28 mouse cellular contexts compared by ENCODE assay signal in genomic region chr8:122192771-122193170, GRCm38 (mm10).
DNase-seq lines count a peak whose midpoint lies in the region; ATAC-seq lines count a peak whose summit lies in the region.
"Had no signal": no experiment of that assay in that cellular context is flagged by ENCODE, and none has a peak within 500 bp of the region (broad histone marks: within the 10 kb centered on the region; RNA-seq: fewer than 3 reads in every experiment).

No protein-coding gene starts in this region.

- H3K4me2 ChIP-seq in kidney, embryonic 14.5 days (replicated peaks; ENCODE audit: low read depth, low read length) = no peak overlapping the region
- no peak overlapping the region for H3K4me2 ChIP-seq in kidney, embryonic 15.5 days
- H3K4me2 ChIP-seq in midbrain, embryonic 11.5 days = no peak overlapping the region
- H3K4me2 ChIP-seq: forebrain, embryonic 12.5 days; liver, embryonic 15.5 days; neural tube, embryonic 12.5 days had no signal

- H3K9ac ChIP-seq in kidney, embryonic 14.5 days (ENCODE audit: low read depth, low read length) = no peak overlapping the region
- H3K9ac ChIP-seq in kidney, embryonic 15.5 days = no peak overlapping the region
- no peak overlapping the region for H3K9ac ChIP-seq in midbrain, embryonic 11.5 days (ENCODE audit: low read length)
- H3K9ac ChIP-seq: forebrain, embryonic 12.5 days; liver, embryonic 15.5 days; neural tube, embryonic 12.5 days had no signal

- 66% methylated on average over 5 of the region's 5 CpGs for WGBS in kidney, embryonic 14.5 days
- WGBS in kidney, embryonic 15.5 days = 62% methylated on average over 5 of the region's 5 CpGs
- WGBS in midbrain, embryonic 10.5 days = 81% methylated on average over 5 of the region's 5 CpGs
- WGBS in midbrain, embryonic 11.5 days = 82% methylated on average over 5 of the region's 5 CpGs
- 81% methylated on average over 5 of the region's 5 CpGs for WGBS in limb, embryonic 10.5 days

- no peak overlapping the region for H3K4me3 ChIP-seq in kidney, embryonic 14.5 days (ENCODE audit: low read length)
- no peak overlapping the region for H3K4me3 ChIP-seq in kidney, embryonic 15.5 days (replicated peaks)
- no peak overlapping the region for H3K4me3 ChIP-seq in midbrain, embryonic 10.5 days
- H3K4me3 ChIP-seq in midbrain, embryonic 11.5 days (ENCODE audit: low read depth, low read length) = no peak overlapping the region
- H3K4me3 ChIP-seq in limb, embryonic 10.5 days = no peak overlapping the region
- H3K4me3 ChIP-seq: erythroblast, embryonic 14.5 days; forebrain, embryonic 12.5 days; liver, embryonic 15.5 days; neural tube, embryonic 12.5 days had no signal

- ATAC-seq in kidney, embryonic 14.5 days (ENCODE audit: low FRiP score, low TSS enrichment) = 0 out of 2 replicates have a peak, but pooled peaks have one; percentile 10
- no peak for ATAC-seq in kidney, embryonic 15.5 days (replicated peaks; ENCODE audit: low FRiP score)
- no peak for ATAC-seq in midbrain, embryonic 11.5 days (ENCODE audit: low FRiP score)
- ATAC-seq in megakaryocyte progenitor cell, adult 5-6 weeks (replicated peaks; ENCODE audit: poor library complexity) = no peak
- ATAC-seq: activated CD4-positive, CD25-positive, alpha-beta regulatory T cell, adult 4 months; hindbrain, embryonic 16.5 days; lung, postnatal 0 days; midbrain, embryonic 16.5 days had no signal

- no peak for DNase-seq in midbrain, embryonic 10.5 days (ENCODE audit: low spot score)
- DNase-seq in midbrain, embryonic 11.5 days (ENCODE audit: low spot score, missing footprints) = no peak
- DNase-seq in limb, embryonic 10.5 days (ENCODE audit: low spot score) = no peak
- no peak for DNase-seq in layer of hippocampus, adult 11-12 months (ENCODE audit: low spot score)
- DNase-seq: adrenal gland, adult 2 months; adrenal gland, postnatal 36 days; B cell, adult 2 months; cerebellum, adult 2 months; cerebellum, postnatal 14 days; gastrocnemius, postnatal 10 days; heart, postnatal 14 days; kidney, adult 18-20 months; kidney, postnatal 25 days; right cerebral cortex, adult 18-20 months; spleen, adult 18-20 months; thymus, postnatal 25 days had no signal

- H3K9me3 ChIP-seq in kidney, embryonic 14.5 days (ENCODE audit: control insufficient read depth, low read length) = no peaks in the 10 kb centered on the region
- H3K9me3 ChIP-seq in kidney, embryonic 15.5 days (replicated peaks) = no peaks in the 10 kb centered on the region
- no peaks in the 10 kb centered on the region for H3K9me3 ChIP-seq in midbrain, embryonic 10.5 days (replicated peaks)
- H3K9me3 ChIP-seq in midbrain, embryonic 11.5 days (ENCODE audit: control insufficient read depth, low read length) = no peaks in the 10 kb centered on the region
- H3K9me3 ChIP-seq in limb, embryonic 10.5 days (replicated peaks) = no peaks in the 10 kb centered on the region
- H3K9me3 ChIP-seq: forebrain, embryonic 12.5 days; liver, embryonic 15.5 days; neural tube, embryonic 12.5 days had no signal

- H3K36me3 ChIP-seq in kidney, embryonic 14.5 days (ENCODE audit: control insufficient read depth, insufficient read depth, low read length) = no peaks in the 10 kb centered on the region
- no peaks in the 10 kb centered on the region for H3K36me3 ChIP-seq in kidney, embryonic 15.5 days
- H3K36me3 ChIP-seq in midbrain, embryonic 10.5 days = no peaks in the 10 kb centered on the region
- H3K36me3 ChIP-seq in midbrain, embryonic 11.5 days (ENCODE audit: control insufficient read depth, insufficient read depth, low read length) = no peaks in the 10 kb centered on the region
- H3K36me3 ChIP-seq in limb, embryonic 10.5 days = no peaks in the 10 kb centered on the region
- H3K36me3 ChIP-seq: forebrain, embryonic 12.5 days; liver, embryonic 15.5 days; neural tube, embryonic 12.5 days had no signal

- H3K27me3 ChIP-seq in kidney, embryonic 14.5 days (ENCODE audit: control insufficient read depth, insufficient read depth, low read length) = no peaks in the 10 kb centered on the region
- no peaks in the 10 kb centered on the region for H3K27me3 ChIP-seq in kidney, embryonic 15.5 days
- no peaks in the 10 kb centered on the region for H3K27me3 ChIP-seq in midbrain, embryonic 10.5 days (ENCODE audit: low read depth, poor library complexity, severe bottlenecking)
- H3K27me3 ChIP-seq in midbrain, embryonic 11.5 days (ENCODE audit: control insufficient read depth, insufficient read depth, low read length) = no peaks in the 10 kb centered on the region
- peaks cover 19% of the 10 kb centered on the region; the same call in 1 of the 2 replicates for H3K27me3 ChIP-seq in limb, embryonic 10.5 days (ENCODE audit: low read depth, poor library complexity, severe bottlenecking)
- H3K27me3 ChIP-seq: forebrain, embryonic 12.5 days; liver, embryonic 15.5 days; neural tube, embryonic 12.5 days had no signal

- peaks cover 12% of the 10 kb centered on the region; the same call in 1 of the 2 replicates for H3K4me1 ChIP-seq in kidney, embryonic 14.5 days (ENCODE audit: control insufficient read depth, insufficient read depth, low read length)
- peaks cover 42% of the 10 kb centered on the region for H3K4me1 ChIP-seq in kidney, embryonic 15.5 days
- H3K4me1 ChIP-seq in midbrain, embryonic 10.5 days = peaks cover 16% of the 10 kb centered on the region
- H3K4me1 ChIP-seq in midbrain, embryonic 11.5 days (ENCODE audit: control insufficient read depth, insufficient read depth, low read length) = no peaks in the 10 kb centered on the region
- peaks cover 36% of the 10 kb centered on the region for H3K4me1 ChIP-seq in limb, embryonic 10.5 days
- H3K4me1 ChIP-seq: liver, embryonic 15.5 days had no signal

- H3K27ac ChIP-seq in kidney, embryonic 14.5 days (ENCODE audit: low read depth, low read length) = no peak overlapping the region
- no peak overlapping the region for H3K27ac ChIP-seq in kidney, embryonic 15.5 days
- 0 out of 2 replicates have a peak overlapping the region, but pooled peaks have one; percentile 23 for H3K27ac ChIP-seq in midbrain, embryonic 10.5 days (replicated peaks)
- H3K27ac ChIP-seq in midbrain, embryonic 11.5 days (ENCODE audit: low read depth, low read length) = no peak overlapping the region
- peak overlapping the region; percentile 51 for H3K27ac ChIP-seq in limb, embryonic 10.5 days
- H3K27ac ChIP-seq: forebrain, embryonic 12.5 days; liver, embryonic 15.5 days; macrophage; neural tube, embryonic 12.5 days had no signal

Comparison
In these comparisons a context has a peak if more than half of its experiments do, and no peak if none do; other contexts are left out.
1. H3K27ac ChIP-seq: peak in midbrain, embryonic 10.5 days (single experiment) and limb, embryonic 10.5 days (single experiment); none in kidney, embryonic 14.5 days (single experiment), kidney, embryonic 15.5 days (single experiment) and midbrain, embryonic 11.5 days (single experiment).